Mouse (Mus musculus): Measurements from ENCODE around the gene Prkch. TPM values are rescaled to one million over a fixed set of nuclear protein-coding genes. Genes with fewer than 3 reads are reported as not detected.

Gene Prkch
- polyA plus RNA-seq, 1 experiment from 2014 or later = 1.2 TPM

DNA sequence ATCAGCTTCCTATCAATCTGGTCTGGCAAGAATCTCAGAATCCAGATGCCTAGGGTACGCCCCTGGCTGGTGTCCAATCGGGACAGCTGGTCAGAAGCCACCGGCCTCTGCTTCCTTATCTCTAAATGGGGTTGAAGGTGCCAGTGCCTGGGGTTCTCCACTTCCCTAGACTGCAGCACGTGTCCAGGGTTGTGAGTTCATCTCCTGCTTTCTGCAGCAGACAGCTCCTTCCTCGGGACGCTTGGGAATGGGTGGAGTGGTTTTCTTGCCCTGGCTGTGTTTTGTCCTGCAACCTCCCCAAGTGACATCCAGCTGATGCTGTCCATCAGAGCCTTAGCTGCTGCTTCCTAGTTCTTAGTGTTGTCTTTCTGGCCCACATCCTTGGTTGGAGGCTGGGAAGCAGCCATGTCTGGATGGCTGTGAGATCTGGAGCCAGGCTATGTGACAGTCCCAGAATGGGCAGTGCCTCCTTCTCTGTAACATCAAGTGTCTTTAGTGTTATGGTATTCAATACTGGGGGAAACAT lies 116.0 kb downstream of the Prkch start:
- 50% methylated on average over 6 of the region's 6 CpGs for WGBS (ENCODE audit: insufficient replicate concordance)
- Histone ChIP-seq H3K4me2 (no peak overlapping the region), H3K9me3 (replicated peaks) (no peaks in the 10 kb centered on the region), H3K36me3 (no peaks in the 10 kb centered on the region), H3K9ac (no peak overlapping the region), H3K4me3 (replicated peaks) (no peak overlapping the region), H3K27me3 (no peaks in the 10 kb centered on the region), H3K4me1 (replicated peaks) (no peaks in the 10 kb centered on the region), H3K27ac (no peak overlapping the region)
- DNase-seq = no peak
- ATAC-seq (ENCODE audit: low read depth) = no peak

DNA sequence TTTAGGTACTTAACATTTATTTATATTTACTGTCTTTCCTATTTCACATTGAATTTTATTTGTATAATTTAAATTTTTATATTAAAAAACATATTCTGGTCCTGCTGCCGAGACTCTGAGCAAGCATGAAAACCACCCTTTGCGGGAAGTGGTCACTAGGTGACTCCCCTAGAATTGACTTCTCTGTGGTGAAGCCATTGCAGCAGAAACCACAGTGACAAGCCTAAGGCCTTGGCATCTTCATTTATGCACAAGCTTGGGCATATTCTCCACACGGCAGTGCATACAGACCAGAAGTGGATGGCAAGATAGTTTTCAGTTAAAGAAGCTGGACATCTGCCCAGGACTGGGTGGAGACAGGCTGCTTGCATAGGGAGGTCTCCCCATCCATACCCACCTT lies 117.4 kb downstream of the Prkch start:
- Histone ChIP-seq H3K9me3 (replicated peaks) (no peaks in the 10 kb centered on the region), H3K36me3 (no peaks in the 10 kb centered on the region), H3K27ac (no peak overlapping the region), H3K4me3 (replicated peaks) (no peak overlapping the region), H3K4me1 (replicated peaks) (no peaks in the 10 kb centered on the region), H3K4me2 (no peak overlapping the region), H3K9ac (no peak overlapping the region), H3K27me3 (no peaks in the 10 kb centered on the region)
- DNase-seq (no peak), ATAC-seq (ENCODE audit: low read depth) (no peak)
- WGBS (ENCODE audit: insufficient replicate concordance) = 62% methylated on average over 3 of the region's 3 CpGs

DNA sequence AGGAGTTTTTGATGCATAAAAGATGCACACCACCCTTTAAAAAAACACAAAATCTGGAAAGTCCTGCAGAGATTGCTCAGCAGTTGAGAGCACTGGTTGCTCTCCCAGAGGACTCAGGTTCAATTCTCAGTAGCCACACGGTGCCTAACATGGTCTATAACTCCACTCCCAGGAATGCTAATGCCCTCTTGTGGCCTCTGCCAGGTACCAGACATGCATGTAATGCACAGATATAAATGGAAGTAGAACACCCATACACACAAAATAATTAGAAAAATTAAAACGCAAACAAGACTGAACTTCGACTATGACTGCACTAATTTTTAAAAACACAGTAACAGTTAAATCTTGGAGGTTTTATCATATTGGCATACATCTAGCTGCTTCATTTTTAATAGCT lies 119.8 kb downstream of the Prkch start:
- Histone ChIP-seq H3K9ac (no peak overlapping the region), H3K4me3 (replicated peaks) (no peak overlapping the region), H3K36me3 (no peaks in the 10 kb centered on the region), H3K4me2 (no peak overlapping the region), H3K4me1 (replicated peaks) (no peaks in the 10 kb centered on the region), H3K9me3 (replicated peaks) (no peaks in the 10 kb centered on the region), H3K27ac (no peak overlapping the region), H3K27me3 (no peaks in the 10 kb centered on the region)
- ATAC-seq (ENCODE audit: low read depth) (no peak), DNase-seq (no peak)
- WGBS (ENCODE audit: insufficient replicate concordance) = 66% methylated on average over 3 of the region's 3 CpGs

DNA sequence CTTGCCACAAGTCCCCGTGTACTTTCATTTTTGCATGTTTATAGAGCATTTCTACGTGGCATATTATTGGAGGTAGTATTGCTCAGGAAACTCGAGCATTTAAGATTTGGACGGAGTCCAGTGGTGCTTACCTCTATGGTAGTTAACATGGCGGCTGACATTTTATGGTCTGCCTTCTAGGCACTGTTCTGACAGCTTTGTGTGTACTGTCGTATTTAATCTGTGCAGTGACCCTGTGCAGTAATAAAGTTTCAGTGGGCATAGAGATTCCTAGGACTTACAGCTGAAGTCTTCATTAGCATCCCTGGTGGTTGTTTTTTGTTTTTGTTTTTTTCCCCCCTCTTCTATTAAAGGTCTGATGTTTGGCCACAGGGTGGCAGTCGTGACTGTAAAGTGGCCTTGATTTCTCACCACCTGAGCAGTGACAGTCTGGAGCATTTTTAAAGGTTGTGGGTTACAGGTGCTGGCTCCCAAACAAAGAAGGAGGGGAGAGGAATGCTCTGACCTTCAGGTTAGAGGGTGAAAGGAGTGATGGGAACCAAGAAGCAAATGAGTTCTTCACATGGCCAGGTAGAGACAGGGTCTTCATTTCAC lies 120.6 kb downstream of the Prkch start:
- Histone ChIP-seq H3K9me3 (replicated peaks) (no peaks in the 10 kb centered on the region), H3K4me3 (replicated peaks) (no peak overlapping the region), H3K4me1 (replicated peaks) (no peaks in the 10 kb centered on the region), H3K27me3 (no peaks in the 10 kb centered on the region), H3K4me2 (no peak overlapping the region), H3K27ac (no peak overlapping the region), H3K36me3 (no peaks in the 10 kb centered on the region), H3K9ac (no peak overlapping the region)
- no peak for ATAC-seq (ENCODE audit: low read depth)
- WGBS (ENCODE audit: insufficient replicate concordance) = 41% methylated on average over 7 of the region's 7 CpGs
- DNase-seq = no peak

DNA sequence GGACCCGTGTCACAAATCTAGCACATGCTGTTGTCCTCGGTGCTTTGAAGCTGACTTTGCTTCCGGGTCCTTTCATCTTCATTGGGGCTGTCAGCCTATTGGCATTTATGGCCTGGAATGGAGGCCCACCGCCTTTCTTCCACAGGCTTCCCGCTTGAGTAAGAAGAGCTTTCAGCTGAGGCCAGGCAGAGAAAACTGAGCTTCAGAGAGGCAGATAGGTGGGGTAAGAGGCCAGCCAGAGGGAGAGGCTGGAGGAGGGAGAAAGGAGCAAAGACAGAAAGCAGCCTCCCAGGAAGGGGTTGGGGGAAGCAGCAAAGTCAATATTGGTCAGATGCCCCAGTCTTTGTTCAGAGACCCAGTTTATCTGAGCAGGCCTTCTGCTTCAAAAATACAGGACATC lies 123.9 kb downstream of the Prkch start:
- H3K4me1 ChIP-seq (replicated peaks) = no peaks in the 10 kb centered on the region
- H3K9ac ChIP-seq = no peak overlapping the region
- H3K4me2 ChIP-seq = no peak overlapping the region
- DNase-seq (no peak), ATAC-seq (ENCODE audit: low read depth) (no peak)
- H3K27me3 ChIP-seq = no peaks in the 10 kb centered on the region
- H3K27ac ChIP-seq = no peak overlapping the region
- H3K4me3 ChIP-seq (replicated peaks) = no peak overlapping the region
- 51% methylated on average over 5 of the region's 5 CpGs for WGBS (ENCODE audit: insufficient replicate concordance)
- H3K36me3 ChIP-seq = no peaks in the 10 kb centered on the region
- H3K9me3 ChIP-seq (replicated peaks) = no peaks in the 10 kb centered on the region

DNA sequence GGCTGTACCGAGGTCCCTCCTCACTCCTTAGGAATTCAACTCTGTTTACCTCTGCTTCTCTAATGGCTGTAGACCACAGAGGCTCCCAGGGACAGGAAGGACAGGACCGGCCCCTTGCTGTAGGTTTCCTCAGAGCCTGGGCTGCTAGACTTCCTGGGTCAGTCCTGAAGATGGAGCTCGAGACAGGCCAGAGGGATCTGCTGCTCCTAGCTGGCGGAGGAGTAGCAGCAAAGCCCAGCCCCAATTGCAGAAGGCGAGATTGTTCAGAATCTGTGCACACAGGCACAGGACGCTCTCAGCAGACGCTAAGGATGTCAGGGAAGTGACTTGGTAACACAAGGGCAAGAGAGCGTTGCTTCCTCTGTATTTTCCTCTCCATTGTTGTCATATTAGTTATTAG lies 124.3 kb downstream of the Prkch start:
- H3K27ac ChIP-seq = no peak overlapping the region

DNA sequence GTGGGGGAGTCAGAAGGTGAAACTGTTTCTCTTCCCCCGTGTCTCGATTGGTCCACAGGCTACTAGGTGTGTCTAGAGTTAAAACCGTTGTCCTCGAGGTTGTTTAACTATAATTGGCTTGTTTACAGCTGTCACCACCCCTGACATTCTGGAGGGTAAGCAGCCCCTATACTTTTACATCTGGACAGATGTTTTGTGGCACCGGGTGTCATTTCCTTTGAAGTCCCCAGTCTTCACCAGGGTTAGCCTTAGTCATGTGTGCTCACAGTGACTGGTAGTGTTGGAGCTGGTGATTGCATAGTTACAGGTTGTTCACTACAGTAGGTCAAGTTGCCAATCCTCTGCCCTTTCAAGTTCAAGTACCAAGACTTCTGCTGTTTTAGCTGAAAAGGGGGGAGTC lies 126.2 kb downstream of the Prkch start:
- H3K27ac ChIP-seq = no peak overlapping the region
- no peaks in the 10 kb centered on the region for H3K27me3 ChIP-seq
- H3K4me3 ChIP-seq (replicated peaks) = no peak overlapping the region
- H3K4me1 ChIP-seq (replicated peaks) = no peaks in the 10 kb centered on the region
- H3K9ac ChIP-seq = no peak overlapping the region
- H3K36me3 ChIP-seq = no peaks in the 10 kb centered on the region
- WGBS (ENCODE audit: insufficient replicate concordance) = 61% methylated on average over 5 of the region's 5 CpGs
- H3K4me2 ChIP-seq = no peak overlapping the region
- no peak for ATAC-seq (ENCODE audit: low read depth)
- H3K9me3 ChIP-seq (replicated peaks) = no peaks in the 10 kb centered on the region
- no peak for DNase-seq

More for the DNA sequence above, 124.3 kb downstream of the Prkch start:
- WGBS (ENCODE audit: insufficient replicate concordance) = 19% methylated on average over 8 of the region's 8 CpGs
- H3K36me3 ChIP-seq = no peaks in the 10 kb centered on the region
- no peak for DNase-seq
- H3K4me1 ChIP-seq (replicated peaks) = no peaks in the 10 kb centered on the region
- no peak for ATAC-seq (ENCODE audit: low read depth)
- H3K9ac ChIP-seq = no peak overlapping the region
- no peak overlapping the region for H3K4me3 ChIP-seq (replicated peaks)
- no peak overlapping the region for H3K4me2 ChIP-seq
- H3K9me3 ChIP-seq (replicated peaks) = no peaks in the 10 kb centered on the region
- no peaks in the 10 kb centered on the region for H3K27me3 ChIP-seq

DNA sequence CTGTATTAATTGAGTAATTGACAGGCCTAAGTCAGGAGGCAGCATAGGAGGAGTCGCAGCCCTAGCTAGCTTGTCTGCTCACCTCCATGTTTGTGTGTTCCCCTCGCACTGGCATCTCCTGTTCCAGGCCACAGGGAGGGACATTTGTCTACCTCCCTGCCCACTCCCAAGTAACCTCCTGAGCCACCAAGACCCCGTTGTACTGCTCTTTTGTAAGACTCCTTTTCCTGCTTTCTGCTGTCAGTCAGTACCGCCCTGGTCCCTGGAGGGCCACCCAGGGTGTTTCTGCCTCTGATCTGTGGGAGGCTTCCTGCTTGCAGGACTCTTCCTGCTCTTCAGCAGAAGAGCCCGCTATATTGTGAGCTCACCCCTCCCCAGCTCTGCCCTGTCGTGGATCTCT lies 127.5 kb downstream of the Prkch start:
- Histone ChIP-seq H3K27me3 (no peaks in the 10 kb centered on the region), H3K4me1 (replicated peaks) (no peaks in the 10 kb centered on the region), H3K9me3 (replicated peaks) (no peaks in the 10 kb centered on the region), H3K4me3 (replicated peaks) (no peak overlapping the region), H3K36me3 (no peaks in the 10 kb centered on the region), H3K9ac (no peak overlapping the region), H3K27ac (no peak overlapping the region), H3K4me2 (no peak overlapping the region)
- DNase-seq = no peak
- WGBS (ENCODE audit: insufficient replicate concordance) = 57% methylated on average over 6 of the region's 6 CpGs
- no peak for ATAC-seq (ENCODE audit: low read depth)

DNA sequence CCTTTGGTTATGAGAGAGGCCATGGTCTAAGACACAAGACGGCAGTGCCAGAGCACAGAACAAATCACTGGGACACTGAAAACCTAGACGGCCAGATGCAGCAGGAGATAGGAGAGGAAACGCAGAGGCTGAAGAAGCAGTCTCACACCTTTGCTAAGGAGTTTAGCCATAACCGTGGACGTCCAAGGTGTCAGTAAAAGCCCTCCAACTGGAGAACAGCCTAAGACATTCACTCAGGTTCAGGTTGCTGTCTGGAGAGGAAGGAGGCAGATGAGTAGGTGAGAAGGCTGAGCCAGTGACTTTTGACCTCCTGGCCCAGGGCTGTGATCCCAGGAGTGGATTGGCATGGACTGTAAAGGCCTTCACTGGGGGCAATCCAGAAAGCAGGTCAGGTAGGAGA lies 130.0 kb downstream of the Prkch start:
- no peak overlapping the region for H3K9ac ChIP-seq
- no peaks in the 10 kb centered on the region for H3K27me3 ChIP-seq
- ATAC-seq (ENCODE audit: low read depth) = no peak
- H3K9me3 ChIP-seq (replicated peaks) = no peaks in the 10 kb centered on the region
- H3K36me3 ChIP-seq = no peaks in the 10 kb centered on the region
- WGBS (ENCODE audit: insufficient replicate concordance) = 70% methylated on average over 5 of the region's 5 CpGs
- H3K27ac ChIP-seq = no peak overlapping the region
- no peak overlapping the region for H3K4me3 ChIP-seq (replicated peaks)
- H3K4me1 ChIP-seq (replicated peaks) = no peaks in the 10 kb centered on the region
- no peak overlapping the region for H3K4me2 ChIP-seq
- no peak for DNase-seq

DNA sequence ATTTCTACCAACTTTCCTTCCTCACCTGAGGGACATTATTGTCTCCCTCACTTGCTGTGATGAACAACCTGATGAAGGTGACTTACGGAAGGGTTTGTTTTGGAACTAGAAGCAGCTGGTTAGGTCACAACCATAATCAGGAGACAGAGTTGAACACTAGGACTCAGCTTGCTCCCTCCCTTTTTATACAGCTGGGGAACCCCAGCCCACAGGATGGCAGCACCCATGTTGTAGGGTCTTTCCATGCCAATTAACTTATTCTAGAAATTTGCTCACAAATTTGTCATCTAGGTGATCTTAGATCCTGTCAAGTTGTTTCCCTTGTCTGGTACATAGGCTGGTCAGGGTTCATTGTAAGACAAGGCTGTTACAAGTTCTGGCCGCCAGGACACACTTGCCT lies 130.7 kb downstream of the Prkch start:
- Histone ChIP-seq H3K4me3 (replicated peaks) (no peak overlapping the region), H3K4me2 (no peak overlapping the region), H3K4me1 (replicated peaks) (no peaks in the 10 kb centered on the region), H3K36me3 (no peaks in the 10 kb centered on the region), H3K27me3 (no peaks in the 10 kb centered on the region), H3K9ac (no peak overlapping the region), H3K27ac (no peak overlapping the region), H3K9me3 (replicated peaks) (no peaks in the 10 kb centered on the region)
- 78% methylated on average over 2 of the region's 2 CpGs for WGBS (ENCODE audit: insufficient replicate concordance)
- DNase-seq (no peak), ATAC-seq (ENCODE audit: low read depth) (no peak)

DNA sequence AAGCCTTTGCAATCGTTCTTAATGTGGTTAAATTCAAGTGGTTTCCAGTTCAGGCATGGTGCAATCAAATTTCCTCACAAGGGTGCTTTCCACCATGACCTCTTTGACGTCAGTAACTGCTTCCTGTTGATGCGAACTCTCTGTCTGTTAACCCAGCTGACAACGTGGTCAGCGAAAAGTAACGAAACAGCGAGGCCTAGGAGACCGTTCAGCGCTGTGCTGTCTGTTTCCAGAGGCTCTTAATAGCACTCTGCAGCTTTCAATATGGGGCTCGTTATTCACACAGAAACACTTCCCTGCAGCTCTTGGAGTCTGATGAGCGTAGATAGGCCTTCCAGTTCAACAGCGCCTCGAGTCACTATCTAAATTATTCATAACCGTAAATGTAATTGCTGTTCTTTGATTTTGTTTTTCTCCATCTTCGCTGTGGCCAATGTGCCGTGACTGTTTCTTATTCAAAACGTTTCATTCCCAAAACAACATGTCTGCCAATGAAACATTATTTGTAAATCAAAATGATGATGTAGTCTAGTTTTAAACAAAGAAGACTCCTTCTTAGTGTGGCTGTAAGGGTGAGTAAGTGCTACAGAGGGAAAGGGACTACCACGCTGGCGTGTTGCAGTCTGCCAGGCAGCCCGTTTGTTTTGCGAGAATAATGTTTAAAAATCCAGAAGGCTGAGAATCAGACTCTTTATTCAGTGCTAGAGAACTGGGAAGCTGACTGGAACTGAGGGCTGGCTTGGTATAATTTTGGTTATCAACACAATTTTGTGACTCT lies 131.5 kb downstream of the Prkch start:
- DNase-seq (no peak), ATAC-seq (ENCODE audit: low read depth) (no peak)
- Histone ChIP-seq H3K36me3 (no peaks in the 10 kb centered on the region), H3K9me3 (replicated peaks) (no peaks in the 10 kb centered on the region), H3K27me3 (no peaks in the 10 kb centered on the region), H3K27ac (no peak overlapping the region), H3K4me1 (replicated peaks) (no peaks in the 10 kb centered on the region), H3K4me3 (replicated peaks) (no peak overlapping the region), H3K4me2 (no peak overlapping the region), H3K9ac (no peak overlapping the region)
- WGBS (ENCODE audit: insufficient replicate concordance) = 61% methylated on average over 21 of the region's 21 CpGs

DNA sequence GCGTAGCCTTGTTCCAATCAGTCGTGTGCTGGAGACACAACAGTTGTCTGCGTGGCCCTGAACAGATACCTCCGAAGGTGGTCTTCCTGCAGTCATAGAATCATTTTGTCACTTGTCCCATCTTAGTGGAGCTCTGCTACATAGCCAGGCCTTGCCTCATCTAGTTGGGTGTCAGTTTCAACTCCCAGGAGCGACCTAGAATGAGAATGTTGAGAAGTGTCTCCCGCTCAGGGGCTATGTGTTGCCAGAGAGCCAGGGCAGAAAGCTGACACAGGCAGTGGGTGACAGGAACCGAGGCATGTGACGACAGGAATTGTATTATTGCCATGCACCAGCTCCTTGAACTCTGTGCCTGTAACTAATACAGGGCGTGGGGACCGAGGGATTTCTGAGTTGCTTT lies 133.4 kb downstream of the Prkch start:
- Histone ChIP-seq H3K27me3 (no peaks in the 10 kb centered on the region), H3K36me3 (no peaks in the 10 kb centered on the region), H3K9me3 (replicated peaks) (no peaks in the 10 kb centered on the region), H3K9ac (no peak overlapping the region), H3K27ac (no peak overlapping the region), H3K4me3 (replicated peaks) (no peak overlapping the region), H3K4me2 (no peak overlapping the region), H3K4me1 (replicated peaks) (no peaks in the 10 kb centered on the region)
- WGBS (ENCODE audit: insufficient replicate concordance) = 67% methylated on average over 10 of the region's 10 CpGs
- no peak for DNase-seq
- no peak for ATAC-seq (ENCODE audit: low read depth)
